Mouse (Mus musculus): ENCODE results near the gene 1700023F06Rik.

- TF ChIP-seq CTCF (IDR thresholded peaks at IDR 0.05; ENCODE audit: insufficient read depth, low read length) = no peak
- no peak for TF ChIP-seq POLR2A (IDR thresholded peaks at IDR 0.05; ENCODE audit: borderline replicate concordance, extremely low read depth, low read depth, low read length)
Measured at GRCm38 (mm10) chr11:103240740-103241139, 32.4 kb upstream of the 1700023F06Rik start.

Measured in lung, adult 2 months (tissue).